Comparison of ENCODE assay signal across 22 mouse cellular contexts in genomic region chr2:23617989-23618388, GRCm38 (mm10). TPM values are rescaled to one million over a fixed set of nuclear protein-coding genes. Genes with fewer than 3 reads are reported as not detected.
A peak's percentile ranks its signal among the peaks of the same experiment; 100 is the strongest.
DNase-seq lines count a peak whose midpoint lies in the region; ATAC-seq and TF ChIP-seq lines count a peak whose summit lies in the region.
"Had no signal": no experiment of that assay in that cellular context is flagged by ENCODE, and none has a peak within 500 bp of the region (broad histone marks: within the 10 kb centered on the region; RNA-seq: fewer than 3 reads in every experiment).

No protein-coding gene starts in this region.

- peak; percentile 62 for TF ChIP-seq EP300 in lung, postnatal 0 days (IDR thresholded peaks at IDR 0.05)

- TF ChIP-seq CTCF in lung, postnatal 0 days (IDR thresholded peaks at IDR 0.05), result no peak

- peak; percentile 49; the same call in 1 of the 2 replicates for ATAC-seq in lung, embryonic 15.5 days (ENCODE audit: borderline replicate concordance, extremely low read depth, low FRiP score, low TSS enrichment)
- ATAC-seq in lung, postnatal 0 days, result peak; percentile 41; the same call in 1 of the 2 replicates
- ATAC-seq: forebrain, embryonic 14.5 days had no signal

- H3K9ac ChIP-seq in lung, embryonic 15.5 days, result no peak overlapping the region
- H3K9ac ChIP-seq in lung, postnatal 0 days (replicated peaks; ENCODE audit: low read depth), result no peak overlapping the region
- H3K9ac ChIP-seq: embryonic facial prominence, embryonic 13.5 days; embryonic facial prominence, embryonic 15.5 days; forebrain, embryonic 12.5 days had no signal

- 0 out of 2 replicates have a peak, but pooled peaks cover 3% of the 10 kb centered on the region for H3K4me1 ChIP-seq in lung, embryonic 15.5 days
- no peaks in the 10 kb centered on the region for H3K4me1 ChIP-seq in lung, postnatal 0 days (ENCODE audit: insufficient read depth, low read depth, low read length)
- H3K4me1 ChIP-seq: embryonic facial prominence, embryonic 13.5 days; embryonic facial prominence, embryonic 15.5 days; forebrain, embryonic 12.5 days had no signal

- H3K36me3 ChIP-seq in lung, embryonic 15.5 days, result no peaks in the 10 kb centered on the region
- H3K36me3 ChIP-seq in lung, postnatal 0 days (ENCODE audit: insufficient read depth, low read length), result no peaks in the 10 kb centered on the region
- H3K36me3 ChIP-seq: embryonic facial prominence, embryonic 13.5 days; embryonic facial prominence, embryonic 15.5 days; forebrain, embryonic 10.5 days; forebrain, embryonic 12.5 days had no signal

- no peak overlapping the region for H3K4me3 ChIP-seq in lung, embryonic 15.5 days
- no peak overlapping the region for H3K4me3 ChIP-seq in lung, postnatal 0 days (ENCODE audit: low read depth, low read length)
- H3K4me3 ChIP-seq: embryonic facial prominence, embryonic 13.5 days; embryonic facial prominence, embryonic 15.5 days; erythroblast, embryonic 14.5 days; forebrain, embryonic 10.5 days; forebrain, embryonic 12.5 days had no signal

- H3K27me3 ChIP-seq in lung, embryonic 15.5 days, result no peaks in the 10 kb centered on the region
- no peaks in the 10 kb centered on the region for H3K27me3 ChIP-seq in lung, postnatal 0 days (replicated peaks; ENCODE audit: insufficient read depth, low read length)
- H3K27me3 ChIP-seq: embryonic facial prominence, embryonic 13.5 days; embryonic facial prominence, embryonic 15.5 days; forebrain, embryonic 12.5 days had no signal

- no peak overlapping the region for H3K27ac ChIP-seq in lung, embryonic 15.5 days
- H3K27ac ChIP-seq in lung, postnatal 0 days (ENCODE audit: low read length), result no peak overlapping the region
- H3K27ac ChIP-seq: embryonic facial prominence, embryonic 13.5 days; embryonic facial prominence, embryonic 15.5 days; forebrain, embryonic 10.5 days; forebrain, embryonic 12.5 days had no signal

- no peak for DNase-seq in lung, adult 18-20 months
- DNase-seq in lung, postnatal 0 days (ENCODE audit: low spot score), result no peak
- no peak for DNase-seq in lung, postnatal 4 days
- DNase-seq in lung, postnatal 36 days, result peak; percentile 1
- DNase-seq in testis, postnatal 14 days (ENCODE audit: low spot score), result no peak
- DNase-seq: adrenal gland, adult 2 months; adrenal gland, postnatal 10 days; adrenal gland, postnatal 25 days; cerebellum, adult 11 months; cerebellum, adult 18-20 months; cerebellum, adult 8-10 months; cerebellum, adult 9-11 months; cerebellum, postnatal 14 days; cerebellum, postnatal 36 days; embryo, embryonic 11 days had no signal

- H3K4me2 ChIP-seq in lung, embryonic 15.5 days, result no peak overlapping the region
- H3K4me2 ChIP-seq in lung, postnatal 0 days (replicated peaks; ENCODE audit: low read depth, low read length), result no peak overlapping the region
- H3K4me2 ChIP-seq: embryonic facial prominence, embryonic 13.5 days; embryonic facial prominence, embryonic 15.5 days; forebrain, embryonic 12.5 days had no signal

- no peaks in the 10 kb centered on the region for H3K9me3 ChIP-seq in lung, embryonic 15.5 days
- no peaks in the 10 kb centered on the region for H3K9me3 ChIP-seq in lung, postnatal 0 days (ENCODE audit: low read length)
- H3K9me3 ChIP-seq: embryonic facial prominence, embryonic 13.5 days; embryonic facial prominence, embryonic 15.5 days; forebrain, embryonic 10.5 days; forebrain, embryonic 12.5 days had no signal

RNA-seq across cellular contexts. Expression of gene Spopl, which starts 46.1 kb away (rescaled TPM):
- polyA plus RNA-seq in lung, embryonic 15.5 days (2015; fragmentation: Nextera tagmentation; extraction: Ambion mirVana), result 11.3 and 13.1 TPM in 2 replicates
- polyA plus RNA-seq in lung, postnatal 0 days (2015; fragmentation: Nextera tagmentation; extraction: Ambion mirVana), result 17.1 and 18.4 TPM in 2 replicates
